Mouse (Mus musculus) cerebellum, postnatal 14 days (tissue): ENCODE measurements around the gene Hist1h4b.
A peak's percentile ranks its signal among the peaks of the same experiment; 100 is the strongest.
"Not testable (repeated sequence)": the region's sequence is repeated elsewhere in the genome, so short reads cannot be mapped to it uniquely, and the experiment has no call there.

Experiments used
- DNase-seq, 2 experiments: peaks; one replicate each; pipeline ENCODE4 v3.0.0; 2021; ENCODE audit warnings: mixed read lengths in 2 of 2

Hist1h4b gene

GRCm38 (mm10) chr13:23756790-23757189 is at the start of gene Hist1h4b:
Gene Hist1h4b, plus strand, starts transcription at chr13:23757013.
- peak; percentile 83 to 91 for DNase-seq

- no peak for DNase-seq
These were observed 48.8 kb upstream of the Hist1h4b start for GRCm38 (mm10) chr13:23708041-23708440.

GRCm38 (mm10) chr13:23708654-23709053 is 48.2 kb upstream of the Hist1h4b start:
- DNase-seq, result no peak

- DNase-seq, result peak in 1 of 2 experiments; percentile 10
These were observed 47.0 kb upstream of the Hist1h4b start for GRCm38 (mm10) chr13:23709714-23710373.

- DNase-seq, result peak in 1 of 2 experiments; percentile 28
These were observed 46.3 kb upstream of the Hist1h4b start, which contains the start of gene Hfe for GRCm38 (mm10) chr13:23710374-23711089. Gene Hfe, minus strand, starts transcription at chr13:23710854.

- DNase-seq, result no peak
These were observed 40.4 kb upstream of the Hist1h4b start for GRCm38 (mm10) chr13:23716261-23717042.

GRCm38 (mm10) chr13:23717176-23717575 is 39.6 kb upstream of the Hist1h4b start:
- no peak for DNase-seq

GRCm38 (mm10) chr13:23717593-23718245 is 39.1 kb upstream of the Hist1h4b start:
- not testable (repeated sequence) for DNase-seq

GRCm38 (mm10) chr13:23724239-23724638 is 32.6 kb upstream of the Hist1h4b start:
- no peak for DNase-seq

- no peak for DNase-seq
These were observed 31.6 kb upstream of the Hist1h4b start for GRCm38 (mm10) chr13:23725213-23725612.

GRCm38 (mm10) chr13:23728472-23729191 is 28.2 kb upstream of the Hist1h4b start:
- DNase-seq, result no peak

- no peak for DNase-seq
These were observed 27.7 kb upstream of the Hist1h4b start for GRCm38 (mm10) chr13:23729192-23729525.

GRCm38 (mm10) chr13:23729706-23730105 is 27.1 kb upstream of the Hist1h4b start:
- no peak for DNase-seq

- DNase-seq, result no peak
These were observed 26.3 kb upstream of the Hist1h4b start for GRCm38 (mm10) chr13:23730479-23730878.

GRCm38 (mm10) chr13:23732156-23732804 is 24.5 kb upstream of the Hist1h4b start:
- peak; percentile 45 for DNase-seq

GRCm38 (mm10) chr13:23737091-23737490 is 19.7 kb upstream of the Hist1h4b start:
- DNase-seq, result no peak

GRCm38 (mm10) chr13:23738041-23738440 is 18.8 kb upstream of the Hist1h4b start:
- no peak for DNase-seq

GRCm38 (mm10) chr13:23738677-23739068 is 18.1 kb upstream of the Hist1h4b start, which contains the start of gene Hist1h1c:
Gene Hist1h1c, plus strand, starts transcription at chr13:23738808.
- peak; percentile 76 to 83 for DNase-seq

GRCm38 (mm10) chr13:23739069-23739921 is 17.5 kb upstream of the Hist1h4b start:
- peak; percentile 87 to 88 for DNase-seq

GRCm38 (mm10) chr13:23739922-23740252 is 16.9 kb upstream of the Hist1h4b start:
- DNase-seq, result no peak
